Comparison of ENCODE assay signal across 8 mouse cellular contexts in genomic region chr17:88440285-88441000, GRCm38 (mm10). TPM values are rescaled to one million over a fixed set of nuclear protein-coding genes. Genes with fewer than 3 reads are reported as not detected.
A peak's percentile ranks its signal among the peaks of the same experiment; 100 is the strongest.
DNase-seq lines count a peak whose midpoint lies in the region; ATAC-seq and TF ChIP-seq lines count a peak whose summit lies in the region.

Foxn2 (plus strand) TSS chr17:88440711.

- H3K4me1 ChIP-seq in forebrain, embryonic 11.5 days (replicated peaks; ENCODE audit: control insufficient read depth, insufficient read depth, low read length): no peaks in the 10 kb centered on the region
- peaks cover 5% of the 10 kb centered on the region; the same call in 1 of the 2 replicates for H3K4me1 ChIP-seq in heart, postnatal 0 days (ENCODE audit: control insufficient read depth, insufficient read depth)
- peaks cover 31% of the 10 kb centered on the region for H3K4me1 ChIP-seq in liver, embryonic 16.5 days (ENCODE audit: control insufficient read depth, low read depth, low read length)
- H3K4me1 ChIP-seq in neural tube, embryonic 13.5 days (replicated peaks): peaks cover 8% of the 10 kb centered on the region
- peaks cover 9% of the 10 kb centered on the region for H3K4me1 ChIP-seq in testis, adult 2 months (ENCODE audit: control insufficient read depth, insufficient read depth, low read length)

- peak within 1 kb of the TSS; percentile 85 for H3K4me3 ChIP-seq in forebrain, embryonic 11.5 days (ENCODE audit: low read depth, low read length)
- peak within 1 kb of the TSS; percentile 91 for H3K4me3 ChIP-seq in heart, postnatal 0 days (ENCODE audit: low read depth, low read length)
- H3K4me3 ChIP-seq in liver, embryonic 16.5 days (ENCODE audit: low read depth, low read length): peak within 1 kb of the TSS; percentile 93
- H3K4me3 ChIP-seq in neural tube, embryonic 13.5 days: peak within 1 kb of the TSS; percentile 94
- H3K4me3 ChIP-seq in testis, adult 2 months (ENCODE audit: control insufficient read depth, low read depth, low read length): peak within 1 kb of the TSS; percentile 95

- peak; percentile 93 for DNase-seq in CD8-positive naive resting alpha-beta T cell, adult 2 months (ENCODE audit: low read depth in 2 of 2, low spot score in 2 of 2)
- peak; percentile 89 for DNase-seq in c-Kit-positive CD71-negative TER-119-negative erythroid progenitor cells, embryonic 14.5 days (ENCODE audit: low read depth)
- peak; percentile 98 for DNase-seq in forebrain, embryonic 11.5 days (ENCODE audit: low spot score)
- DNase-seq in heart, postnatal 0 days (ENCODE audit: low spot score): peak; percentile 91
- DNase-seq in kidney, postnatal 4 days: peak; percentile 98

- TF ChIP-seq EP300 in heart, postnatal 0 days (IDR thresholded peaks at IDR 0.05; ENCODE audit: low read depth): no peak

- H3K27ac ChIP-seq in forebrain, embryonic 11.5 days (ENCODE audit: low read depth, low read length): peak within 1 kb of the TSS; percentile 89
- peak within 1 kb of the TSS; percentile 84 for H3K27ac ChIP-seq in heart, postnatal 0 days (ENCODE audit: low read depth)
- H3K27ac ChIP-seq in liver, embryonic 16.5 days (ENCODE audit: low read length): peak within 1 kb of the TSS; percentile 88
- peak within 1 kb of the TSS; percentile 93 for H3K27ac ChIP-seq in neural tube, embryonic 13.5 days (replicated peaks)
- H3K27ac ChIP-seq in testis, adult 2 months (ENCODE audit: control insufficient read depth, insufficient read depth, low read depth, low read length): peak within 1 kb of the TSS; percentile 84

- H3K4me2 ChIP-seq in forebrain, embryonic 11.5 days (ENCODE audit: low read depth, low read length, severe bottlenecking): peak within 1 kb of the TSS; percentile 80
- H3K4me2 ChIP-seq in heart, postnatal 0 days (ENCODE audit: low read depth, low read length): peak within 1 kb of the TSS; percentile 97
- H3K4me2 ChIP-seq in liver, embryonic 16.5 days (ENCODE audit: low read depth, low read length): peak within 1 kb of the TSS; percentile 86
- H3K4me2 ChIP-seq in neural tube, embryonic 13.5 days: peak within 1 kb of the TSS; percentile 77

- ATAC-seq in forebrain, embryonic 11.5 days (replicated peaks; ENCODE audit: low FRiP score): peak; percentile 91
- peak; percentile 90 for ATAC-seq in heart, postnatal 0 days (ENCODE audit: insufficient read depth, low read depth)
- ATAC-seq in liver, embryonic 16.5 days (ENCODE audit: low read depth): peak; percentile 90
- ATAC-seq in neural tube, embryonic 13.5 days (ENCODE audit: low read depth): peak; percentile 92

- H3K9me3 ChIP-seq in forebrain, embryonic 11.5 days (ENCODE audit: control insufficient read depth, low read length): no peaks in the 10 kb centered on the region
- H3K9me3 ChIP-seq in heart, postnatal 0 days (replicated peaks; ENCODE audit: control insufficient read depth, low read length): no peaks in the 10 kb centered on the region
- H3K9me3 ChIP-seq in liver, embryonic 16.5 days (replicated peaks; ENCODE audit: control insufficient read depth, low read length): no peaks in the 10 kb centered on the region; the same call in 1 of the 2 replicates
- no peaks in the 10 kb centered on the region for H3K9me3 ChIP-seq in neural tube, embryonic 13.5 days

- H3K9ac ChIP-seq in forebrain, embryonic 11.5 days (ENCODE audit: low read length): peak within 1 kb of the TSS; percentile 84
- peak within 1 kb of the TSS; percentile 94 for H3K9ac ChIP-seq in heart, postnatal 0 days (replicated peaks; ENCODE audit: low read depth, low read length)
- peak within 1 kb of the TSS; percentile 96 for H3K9ac ChIP-seq in liver, embryonic 16.5 days (ENCODE audit: low read depth, low read length)
- H3K9ac ChIP-seq in neural tube, embryonic 13.5 days: peak within 1 kb of the TSS; percentile 87

- peak; percentile 65; the same call in 1 of the 2 replicates for TF ChIP-seq POLR2A in testis, adult 2 months (IDR thresholded peaks at IDR 0.05; ENCODE audit: control insufficient read depth, low read depth, low read length)

- TF ChIP-seq CTCF in heart, postnatal 0 days (IDR thresholded peaks at IDR 0.05; ENCODE audit: low read depth): no peak
- no peak for TF ChIP-seq CTCF in testis, adult 2 months (IDR thresholded peaks at IDR 0.05; ENCODE audit: control insufficient read depth, insufficient read depth, insufficient replicate concordance, low read depth, low read length)

- H3K36me3 ChIP-seq in forebrain, embryonic 11.5 days (ENCODE audit: control insufficient read depth, insufficient read depth, low read length): no peaks in the 10 kb centered on the region
- no peaks in the 10 kb centered on the region for H3K36me3 ChIP-seq in heart, postnatal 0 days (replicated peaks; ENCODE audit: control insufficient read depth, insufficient read depth, low read length)
- no peaks in the 10 kb centered on the region for H3K36me3 ChIP-seq in liver, embryonic 16.5 days (ENCODE audit: control insufficient read depth, insufficient read depth)
- H3K36me3 ChIP-seq in neural tube, embryonic 13.5 days: no peaks in the 10 kb centered on the region
- H3K36me3 ChIP-seq in testis, adult 2 months (ENCODE audit: control insufficient read depth, insufficient read depth, low read length): no peaks in the 10 kb centered on the region

- no peaks in the 10 kb centered on the region for H3K27me3 ChIP-seq in forebrain, embryonic 11.5 days (ENCODE audit: control insufficient read depth, insufficient read depth, low read length)
- H3K27me3 ChIP-seq in heart, postnatal 0 days (ENCODE audit: control insufficient read depth, insufficient read depth, low read length): no peaks in the 10 kb centered on the region
- H3K27me3 ChIP-seq in liver, embryonic 16.5 days (ENCODE audit: control insufficient read depth, insufficient read depth, low read depth, low read length): no peaks in the 10 kb centered on the region
- H3K27me3 ChIP-seq in neural tube, embryonic 13.5 days: no peaks in the 10 kb centered on the region; the same call in 1 of the 2 replicates
- H3K27me3 ChIP-seq in testis, adult 2 months (ENCODE audit: control insufficient read depth, insufficient read depth, low read length): no peaks in the 10 kb centered on the region

- under 1% methylated on average over 71 of the region's 93 CpGs for WGBS in forebrain, embryonic 11.5 days
- under 1% methylated on average over 66 of the region's 93 CpGs for WGBS in heart, postnatal 0 days
- 0% methylated on average over 55 of the region's 93 CpGs for WGBS in liver, embryonic 16.5 days (ENCODE audit: insufficient replicate concordance)
- WGBS in neural tube, embryonic 13.5 days: under 1% methylated on average over 80 of the region's 93 CpGs

RNA-seq across cellular contexts. Expression of gene Foxn2, which starts in this region (rescaled TPM):
- polyA plus RNA-seq in forebrain, embryonic 11.5 days (2014; fragmentation: Nextera tagmentation; extraction: Ambion mirVana): 7.1 and 9.5 TPM in 2 replicates
- total RNA-seq in heart, postnatal 0 days (2014; rRNA removed; ENCODE audit: low replicate concordance): 7.8 and 9.0 TPM in 2 replicates
- polyA plus RNA-seq in heart, postnatal 0 days (2015; fragmentation: Nextera tagmentation; extraction: Ambion mirVana): 4.9 and 5.4 TPM in 2 replicates
- 11.0 and 11.8 TPM in 2 replicates for polyA plus RNA-seq in liver, embryonic 16.5 days (2015; fragmentation: Nextera tagmentation; extraction: Ambion mirVana)
- polyA plus RNA-seq in neural tube, embryonic 13.5 days (2015; fragmentation: Nextera tagmentation; extraction: Ambion mirVana): 9.7 and 10.3 TPM in 2 replicates
- polyA plus RNA-seq in testis, adult 2 months (2012; rRNA removed): 1.7 and 2.1 TPM in 2 replicates

Comparison
In these comparisons a context has a peak if more than half of its experiments do, and no peak if none do; other contexts are left out.
1. Peak in every context shown above with its lines: DNase-seq, ATAC-seq, H3K4me3 ChIP-seq and H3K27ac ChIP-seq.